Mouse (Mus musculus) neural tube, embryonic 11.5 days (tissue): Measurements from ENCODE around the gene Gm11549. TPM values are rescaled to one million over a fixed set of nuclear protein-coding genes. Genes with fewer than 3 reads are reported as not detected.

Source experiments
- ATAC-seq: fragments of 200-750 bp; cut with Nextera tagmentation; 2 replicates; pipeline ENCODE4 v1.8.0; 2017; ENCODE audit warnings: moderate number of reproducible peaks, mild to moderate bottlenecking, moderate TSS enrichment, moderate library complexity; ENCODE audit not compliant: insufficient read depth, low FRiP score, low TSS enrichment
- DNase-seq: peaks from one replicate; pipeline ENCODE4 v3.0.0-alpha.2; 2015; ENCODE audit warnings: low spot score
- H3K27ac ChIP-seq: fragments of 300-500 bp; sonication (generic); 2 replicates; pipeline ENCODE4 v1.5.1; 2014; ENCODE audit warnings: low read depth, mild to moderate bottlenecking, low read length
- H3K27me3 ChIP-seq: fragments of 300-500 bp; sonication (generic); 2 replicates; pipeline ENCODE4 v1.6.1; 2014; ENCODE audit warnings: mild to moderate bottlenecking, low read length, mixed read lengths; ENCODE audit not compliant: control insufficient read depth, insufficient read depth
- H3K36me3 ChIP-seq: fragments of 300-500 bp; sonication (generic); 2 replicates; pipeline ENCODE4 v1.6.1; 2014; ENCODE audit warnings: mild to moderate bottlenecking, low read length, moderate library complexity, mixed read lengths; ENCODE audit not compliant: control insufficient read depth, insufficient read depth
- H3K4me1 ChIP-seq: fragments of 300-500 bp; sonication (generic); 2 replicates; pipeline ENCODE4 v1.6.1; 2014; ENCODE audit warnings: low read length, mixed read lengths; ENCODE audit not compliant: control insufficient read depth, insufficient read depth
- H3K4me2 ChIP-seq: fragments of 300-500 bp; sonication (generic); 2 replicates; pipeline ENCODE4 v1.6.1; 2014; ENCODE audit warnings: low read depth, mild to moderate bottlenecking, moderate library complexity
- H3K4me3 ChIP-seq: fragments of 300-500 bp; sonication (generic); 2 replicates; pipeline ENCODE4 v1.5.1; 2014; ENCODE audit warnings: low read depth, low read length
- H3K9ac ChIP-seq: fragments of 300-500 bp; sonication (generic); 2 replicates; pipeline ENCODE4 v1.6.1; 2014; ENCODE audit warnings: mild to moderate bottlenecking, low read length
- H3K9me3 ChIP-seq: fragments of 300-500 bp; sonication (generic); 2 replicates; pipeline ENCODE4 v1.6.1; 2016; ENCODE audit warnings: low read length; ENCODE audit not compliant: control insufficient read depth
- WGBS: fragments of 180-500 bp; shearing (Covaris S2); extraction: QIAGEN DNeasy Blood & Tissue Kit; methylation state at CpG from one replicate; pipeline ENCODE4 v1.1.7; 2014; 5-methylcytosine and 5-hydroxymethylcytosine counted together
- polyA plus RNA-seq: library from polyadenylated mRNA; unstranded; fragments of >200 nt; fragmentation: Nextera tagmentation; extraction: Ambion mirVana; gene quantifications from 2 replicates; pipeline ENCODE4 v1.2.1, GENCODE M21; 2014

The Gm11549 gene
- polyA plus RNA-seq, 1 experiment from 2014 or later, result 0.16 TPM

- Histone ChIP-seq H3K36me3 (no peaks in the 10 kb centered on the region), H3K4me1 (no peaks in the 10 kb centered on the region), H3K27ac (no peak overlapping the region), H3K4me2 (no peak overlapping the region), H3K9me3 (no peaks in the 10 kb centered on the region), H3K9ac (no peak overlapping the region), H3K4me3 (no peak overlapping the region), H3K27me3 (no peaks in the 10 kb centered on the region)
- ATAC-seq (no peak), DNase-seq (no peak)
- 95% methylated on average over 5 of the region's 5 CpGs for WGBS
These were observed 30.1 kb downstream of the Gm11549 start for GRCm38 (mm10) chr3:36491535-36491934.

DNA sequence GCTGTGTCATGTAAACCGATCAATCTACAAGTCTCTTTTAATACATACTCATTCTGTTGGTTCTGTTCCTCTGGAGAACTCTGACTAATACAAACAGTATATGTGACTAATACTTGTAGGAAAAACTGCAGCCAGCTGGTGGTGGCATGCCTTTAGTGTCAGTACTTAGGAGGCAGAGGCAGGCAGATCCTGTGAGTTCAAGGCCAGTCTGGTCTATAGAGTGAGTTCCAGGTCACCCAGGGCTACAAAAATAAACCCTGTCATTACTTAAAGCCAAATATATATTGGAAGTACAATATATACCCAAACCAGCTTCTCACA lies 32.1 kb downstream of the Gm11549 start:
- Histone ChIP-seq H3K36me3 (no peaks in the 10 kb centered on the region), H3K9ac (no peak overlapping the region), H3K4me1 (no peaks in the 10 kb centered on the region), H3K27ac (no peak overlapping the region), H3K27me3 (no peaks in the 10 kb centered on the region), H3K4me3 (no peak overlapping the region), H3K4me2 (no peak overlapping the region), H3K9me3 (no peaks in the 10 kb centered on the region)
- DNase-seq (no peak), ATAC-seq (no peak)
- 94% methylated on average over 1 of the region's 1 CpGs for WGBS

DNA sequence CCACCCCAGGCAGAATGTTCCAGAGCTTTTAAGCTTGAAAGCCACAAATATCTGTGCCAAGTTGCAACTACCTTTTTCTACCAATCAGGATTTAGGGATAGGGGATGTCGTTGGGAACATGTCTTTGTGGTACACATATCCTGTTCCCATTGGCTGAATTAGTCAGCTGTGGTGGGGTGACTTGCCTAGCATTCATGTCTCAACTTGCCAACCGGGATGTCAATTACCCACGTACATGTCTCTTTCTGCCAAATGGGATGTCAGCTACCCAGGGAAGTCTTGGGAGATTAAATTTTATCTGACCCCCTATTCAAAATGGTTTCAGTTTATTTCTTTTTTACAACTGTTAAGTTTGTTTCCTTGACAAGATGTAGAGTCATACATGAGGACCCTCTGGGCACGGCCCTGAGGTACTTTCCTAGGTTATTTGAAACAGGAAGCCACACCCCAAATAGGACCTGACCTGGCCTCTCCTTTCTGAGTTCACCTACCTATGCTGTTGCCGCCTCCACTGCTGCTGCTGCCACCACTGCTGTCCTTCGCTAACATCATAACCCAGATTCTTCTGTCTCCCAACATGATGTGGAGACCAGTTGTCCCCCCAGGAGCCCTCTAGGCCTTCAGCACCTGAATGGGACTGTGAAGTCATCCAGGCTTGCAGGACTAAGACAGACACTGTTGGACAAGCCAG lies 32.6 kb downstream of the Gm11549 start:
- no peak overlapping the region for H3K27ac ChIP-seq
- no peak for ATAC-seq
- no peaks in the 10 kb centered on the region for H3K4me1 ChIP-seq
- H3K9ac ChIP-seq, result no peak overlapping the region
- no peaks in the 10 kb centered on the region for H3K36me3 ChIP-seq
- no peaks in the 10 kb centered on the region for H3K27me3 ChIP-seq
- no peak overlapping the region for H3K4me3 ChIP-seq
- no peak overlapping the region for H3K4me2 ChIP-seq
- WGBS, result 84% methylated on average over 6 of the region's 6 CpGs
- no peaks in the 10 kb centered on the region for H3K9me3 ChIP-seq
- no peak for DNase-seq

- H3K9ac ChIP-seq, result no peak overlapping the region
- no peaks in the 10 kb centered on the region for H3K27me3 ChIP-seq
- H3K4me3 ChIP-seq, result no peak overlapping the region
- no peaks in the 10 kb centered on the region for H3K36me3 ChIP-seq
- no peak overlapping the region for H3K27ac ChIP-seq
- no peaks in the 10 kb centered on the region for H3K9me3 ChIP-seq
- 85% methylated on average over 1 of the region's 1 CpGs for WGBS
- H3K4me1 ChIP-seq, result no peaks in the 10 kb centered on the region
- DNase-seq (no peak), ATAC-seq (no peak)
- H3K4me2 ChIP-seq, result no peak overlapping the region
These were observed 33.2 kb downstream of the Gm11549 start for GRCm38 (mm10) chr3:36488367-36488766.

DNA sequence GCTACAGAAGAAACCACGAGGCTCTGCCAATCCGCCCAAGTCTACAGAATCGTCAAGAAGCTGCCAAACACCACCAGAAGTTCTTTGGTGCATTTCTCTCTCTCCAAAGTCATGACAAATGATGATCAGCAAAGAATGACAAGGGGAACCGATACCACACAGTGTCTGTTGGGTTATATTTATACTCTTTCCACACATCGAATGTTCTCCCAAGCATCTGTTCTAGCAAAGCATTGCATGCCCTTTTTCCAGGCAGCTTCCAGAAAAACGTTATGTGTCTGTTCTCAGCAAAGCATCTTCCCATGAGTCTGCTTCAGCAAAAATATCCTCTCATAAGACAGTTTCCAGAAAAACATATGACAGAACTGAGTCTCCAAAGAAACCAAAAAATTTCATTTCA lies 34.7 kb downstream of the Gm11549 start:
- Histone ChIP-seq H3K9ac (no peak overlapping the region), H3K4me1 (peaks cover under 1% of the 10 kb centered on the region), H3K4me3 (no peak overlapping the region), H3K27ac (no peak overlapping the region), H3K36me3 (no peaks in the 10 kb centered on the region), H3K4me2 (no peak overlapping the region), H3K9me3 (no peaks in the 10 kb centered on the region), H3K27me3 (no peaks in the 10 kb centered on the region)
- ATAC-seq (no peak), DNase-seq (no peak)
- WGBS, result 90% methylated on average over 6 of the region's 6 CpGs

DNA sequence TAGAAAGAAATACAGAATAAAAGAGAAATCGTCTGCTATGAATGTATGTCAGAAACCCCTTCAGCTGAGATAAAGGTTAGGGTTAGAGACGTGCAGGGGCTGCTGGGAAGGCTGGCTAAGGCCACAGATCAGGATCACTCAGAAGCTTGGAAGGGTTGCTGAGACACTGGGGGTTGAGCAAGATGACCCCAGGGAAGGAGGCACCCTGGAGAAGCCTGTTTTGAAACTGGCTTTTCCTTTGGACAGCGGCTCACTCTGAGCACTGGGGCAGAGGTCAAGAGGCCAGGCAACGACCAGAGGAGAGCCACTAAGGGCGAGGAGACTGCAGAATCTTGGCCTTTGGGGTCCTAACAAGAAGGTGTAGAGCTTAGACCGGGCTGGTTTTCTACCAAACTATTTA lies 35.4 kb downstream of the Gm11549 start:
- H3K27me3 ChIP-seq, result no peaks in the 10 kb centered on the region
- no peak overlapping the region for H3K27ac ChIP-seq
- no peaks in the 10 kb centered on the region for H3K9me3 ChIP-seq
- H3K4me2 ChIP-seq, result no peak overlapping the region
- DNase-seq, result no peak
- no peak for ATAC-seq
- 56% methylated on average over 6 of the region's 6 CpGs for WGBS
- H3K36me3 ChIP-seq, result no peaks in the 10 kb centered on the region
- no peak overlapping the region for H3K9ac ChIP-seq
- H3K4me3 ChIP-seq, result no peak overlapping the region
- H3K4me1 ChIP-seq, result peaks cover 5% of the 10 kb centered on the region

GRCm38 (mm10) chr3:36484292-36484691 lies 37.3 kb downstream of the Gm11549 start:
- 89% methylated on average over 4 of the region's 4 CpGs for WGBS
- Histone ChIP-seq H3K27me3 (no peaks in the 10 kb centered on the region), H3K4me3 (no peak overlapping the region), H3K9ac (no peak overlapping the region), H3K27ac (no peak overlapping the region), H3K9me3 (no peaks in the 10 kb centered on the region), H3K4me1 (peaks cover 5% of the 10 kb centered on the region), H3K36me3 (no peaks in the 10 kb centered on the region), H3K4me2 (no peak overlapping the region)
- no peak for ATAC-seq
- DNase-seq, result no peak

DNA sequence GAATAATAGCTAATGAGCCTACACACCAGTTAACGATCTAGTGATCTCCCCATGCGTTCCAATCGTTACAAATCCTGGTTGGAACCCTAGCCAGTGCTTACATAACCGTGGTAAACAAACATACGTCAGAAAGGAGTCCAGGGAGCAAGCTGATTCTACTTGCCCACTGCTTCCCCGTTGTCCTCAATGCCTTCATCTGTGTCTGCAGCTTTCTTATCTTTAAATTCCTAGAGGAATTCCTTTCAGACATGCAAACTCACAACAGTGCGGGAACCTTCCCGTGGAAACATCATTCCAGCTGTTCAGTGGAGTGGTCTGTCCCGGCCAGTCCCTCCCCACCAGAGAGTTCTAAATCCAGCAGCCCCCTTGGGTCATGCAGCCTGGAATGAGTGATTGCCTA lies 38.7 kb downstream of the Gm11549 start:
- no peak for DNase-seq

GRCm38 (mm10) chr3:36481776-36482193 lies 39.8 kb downstream of the Gm11549 start:
- Histone ChIP-seq H3K9ac (peak overlapping the region; percentile 47), H3K4me1 (peaks cover 7% of the 10 kb centered on the region), H3K4me3 (no peak overlapping the region), H3K36me3 (no peaks in the 10 kb centered on the region), H3K9me3 (no peaks in the 10 kb centered on the region), H3K27me3 (no peaks in the 10 kb centered on the region), H3K27ac (peak overlapping the region; percentile 75), H3K4me2 (peak overlapping the region; percentile 25; the same call in 1 of the 2 replicates)
- WGBS, result 7% methylated on average over 11 of the region's 11 CpGs
- ATAC-seq (0 out of 2 replicates have a peak, but pooled peaks have one; percentile 35), DNase-seq (peak; percentile 71)

More for the DNA sequence above, 38.7 kb downstream of the Gm11549 start:
- no peaks in the 10 kb centered on the region for H3K27me3 ChIP-seq
- H3K27ac ChIP-seq, result no peak overlapping the region
- H3K4me1 ChIP-seq, result peaks cover 7% of the 10 kb centered on the region
- no peaks in the 10 kb centered on the region for H3K36me3 ChIP-seq
- WGBS, result 58% methylated on average over 9 of the region's 9 CpGs
- H3K9me3 ChIP-seq, result no peaks in the 10 kb centered on the region
- no peak overlapping the region for H3K9ac ChIP-seq
- H3K4me2 ChIP-seq, result no peak overlapping the region
- no peak for ATAC-seq
- no peak overlapping the region for H3K4me3 ChIP-seq
